In genomic region chr4:156023520-156023919, GRCm38 (mm10) we compare ENCODE assay signal across 15 mouse cellular contexts. TPM values are rescaled to one million over a fixed set of nuclear protein-coding genes. Genes with fewer than 3 reads are reported as not detected.
"Had no signal": no experiment of that assay in that cellular context is flagged by ENCODE, and none has a peak within 500 bp of the region (broad histone marks: within the 10 kb centered on the region; RNA-seq: fewer than 3 reads in every experiment).

No protein-coding gene starts in this region.

- H3K4me3 ChIP-seq: limb, embryonic 12.5 days; liver, embryonic 13.5 days; midbrain, embryonic 13.5 days; myocyte; neural tube, embryonic 13.5 days; stomach, embryonic 15.5 days had no signal

- ATAC-seq: intestine, postnatal 0 days; liver, postnatal 0 days; midbrain, embryonic 13.5 days had no signal

- DNase-seq: kidney, adult 8-10 months; kidney, postnatal 25 days; liver; liver, embryonic 13.5 days; liver, postnatal 0 days; lung, postnatal 36 days; right cerebral cortex, postnatal 14 days had no signal

- H3K4me1 ChIP-seq: limb, embryonic 12.5 days; midbrain, embryonic 13.5 days; neural tube, embryonic 13.5 days had no signal

RNA-seq across cellular contexts. Expression of gene Tnfrsf18, which starts 2.4 kb away (rescaled TPM):
- polyA plus RNA-seq: testis, adult 2 months had no signal

RNA-seq across cellular contexts. Expression of gene Ttll10, which starts 35.7 kb away (rescaled TPM):
- polyA plus RNA-seq: midbrain, embryonic 13.5 days; myocyte; neural tube, embryonic 13.5 days; spleen, adult 2 months had no signal
